ENCODE assay signal across 11 mouse cellular contexts in genomic region chr4:23275203-23275602, GRCm38 (mm10).
"Had no signal": no experiment of that assay in that cellular context is flagged by ENCODE, and none has a peak within 500 bp of the region (broad histone marks: within the 10 kb centered on the region; RNA-seq: fewer than 3 reads in every experiment).

No protein-coding gene starts in this region.

- ATAC-seq: liver, embryonic 12.5 days; midbrain, embryonic 13.5 days; midbrain, embryonic 16.5 days had no signal

- DNase-seq: kidney, postnatal 25 days; layer of hippocampus, adult 9-11 months; liver; lung, adult 18-20 months; lung, postnatal 10 days; lung, postnatal 36 days; thymus, adult 18-20 months; thymus, postnatal 36 days had no signal
